Mouse (Mus musculus) midbrain, postnatal 0 days (tissue): Measurements from ENCODE around the gene Aplnr. TPM values are rescaled to one million over a fixed set of nuclear protein-coding genes. Genes with fewer than 3 reads are reported as not detected.

Experiments used
- ATAC-seq: fragments of 200-750 bp; cut with Nextera tagmentation; 2 replicates; pipeline ENCODE4 v1.8.0; 2017; ENCODE audit warnings: moderate number of reproducible peaks, mild to moderate bottlenecking, moderate TSS enrichment, moderate library complexity; ENCODE audit not compliant: low FRiP score
- DNase-seq: peaks from one replicate; pipeline ENCODE4 v3.0.0-alpha.2; 2015; ENCODE audit warnings: low spot score
- H3K27ac ChIP-seq: fragments of 300-500 bp; sonication (generic); 2 replicates; pipeline ENCODE4 v1.5.1; 2014; ENCODE audit warnings: low read depth, mild to moderate bottlenecking, low read length, mixed read lengths
- H3K27me3 ChIP-seq: fragments of 300-500 bp; sonication (generic); 2 replicates; pipeline ENCODE4 v1.6.1; 2014; ENCODE audit warnings: low read length, control low read depth, mixed read lengths; ENCODE audit not compliant: insufficient read depth
- H3K36me3 ChIP-seq: fragments of 300-500 bp; sonication (generic); 2 replicates; pipeline ENCODE4 v1.6.1; 2014; ENCODE audit warnings: low read length, control low read depth, mixed read lengths; ENCODE audit not compliant: insufficient read depth
- H3K4me1 ChIP-seq: fragments of 300-500 bp; sonication (generic); 2 replicates; pipeline ENCODE4 v1.6.1; 2014; ENCODE audit warnings: mild to moderate bottlenecking, control low read depth, antibody characterized with exemption, low read length, mixed read lengths; ENCODE audit not compliant: insufficient read depth
- H3K4me2 ChIP-seq: fragments of 300-500 bp; sonication (generic); 2 replicates; pipeline ENCODE4 v1.6.1; 2014; ENCODE audit warnings: low read depth, mild to moderate bottlenecking, low read length, mixed read lengths; ENCODE audit not compliant: poor library complexity, severe bottlenecking
- H3K4me3 ChIP-seq: fragments of 300-500 bp; sonication (generic); 2 replicates; pipeline ENCODE4 v1.5.1; 2014; ENCODE audit warnings: low read depth, mild to moderate bottlenecking, low read length, moderate library complexity
- H3K9ac ChIP-seq: fragments of 300-500 bp; sonication (generic); replicated peaks from 2 replicates; pipeline ENCODE4 v1.6.1; 2014; ENCODE audit warnings: mild to moderate bottlenecking, low read length, moderate library complexity, mixed read lengths; ENCODE audit not compliant: poor library complexity, severe bottlenecking
- H3K9me3 ChIP-seq: fragments of 300-500 bp; sonication (generic); 2 replicates; pipeline ENCODE4 v1.6.1; 2016; ENCODE audit warnings: low read length, control low read depth
- CTCF ChIP-seq: IDR thresholded peaks from 2 replicates; pipeline ENCODE4 v1.5.1; 2016; ENCODE audit warnings: antibody characterized with exemption, mild to moderate bottlenecking
- WGBS: fragments of 180-500 bp; shearing (Covaris S2); extraction: QIAGEN DNeasy Blood & Tissue Kit; methylation state at CpG from one replicate; pipeline ENCODE4 v1.1.7; 2014; 5-methylcytosine and 5-hydroxymethylcytosine counted together
- polyA plus RNA-seq: library from polyadenylated mRNA; unstranded; fragments of >200 nt; fragmentation: Nextera tagmentation; extraction: Ambion mirVana; gene quantifications from 2 replicates; pipeline ENCODE4 v1.2.1, GENCODE M21; 2015
- total RNA-seq: library from RNA; depleted of rRNA; stranded (reverse); fragments of >200 nt; gene quantifications from 2 replicates; pipeline ENCODE4 v1.2.3, GENCODE M21; 2014

Gene Aplnr
- total and polyA plus RNA-seq, 2 experiments from 2014 or later = 17.4 to 19.3 TPM

DNA sequence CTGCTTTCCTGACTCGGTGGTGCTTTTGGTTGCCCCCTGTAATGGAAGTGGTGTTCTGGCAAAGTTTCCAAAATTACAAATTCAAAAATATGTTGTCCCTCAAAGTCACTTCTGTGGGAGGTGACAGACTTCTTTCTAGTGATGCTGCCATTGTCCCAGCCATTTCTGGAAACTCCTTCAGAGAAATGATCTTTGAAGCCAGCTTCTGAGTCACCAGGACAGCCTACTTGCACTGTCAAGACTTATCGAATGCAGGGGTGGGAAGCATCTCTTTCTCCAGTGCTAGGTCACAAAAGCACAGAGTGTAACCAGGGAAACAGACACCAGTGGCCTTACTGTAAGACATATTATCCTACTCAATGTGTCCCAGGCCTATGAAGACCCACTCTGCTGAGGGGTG is 15.2 kb downstream of the Aplnr start:
- TF ChIP-seq CTCF = no peak
- no peak overlapping the region for H3K4me3 ChIP-seq
- H3K27me3 ChIP-seq = no peaks in the 10 kb centered on the region; the same call in 1 of the 2 replicates
- DNase-seq (no peak), ATAC-seq (no peak)
- H3K9me3 ChIP-seq = no peaks in the 10 kb centered on the region
- no peak overlapping the region for H3K27ac ChIP-seq
- WGBS = 88% methylated on average over 2 of the region's 2 CpGs
- H3K4me2 ChIP-seq = no peak overlapping the region
- no peaks in the 10 kb centered on the region for H3K4me1 ChIP-seq
- no peaks in the 10 kb centered on the region for H3K36me3 ChIP-seq
- no peak overlapping the region for H3K9ac ChIP-seq

DNA sequence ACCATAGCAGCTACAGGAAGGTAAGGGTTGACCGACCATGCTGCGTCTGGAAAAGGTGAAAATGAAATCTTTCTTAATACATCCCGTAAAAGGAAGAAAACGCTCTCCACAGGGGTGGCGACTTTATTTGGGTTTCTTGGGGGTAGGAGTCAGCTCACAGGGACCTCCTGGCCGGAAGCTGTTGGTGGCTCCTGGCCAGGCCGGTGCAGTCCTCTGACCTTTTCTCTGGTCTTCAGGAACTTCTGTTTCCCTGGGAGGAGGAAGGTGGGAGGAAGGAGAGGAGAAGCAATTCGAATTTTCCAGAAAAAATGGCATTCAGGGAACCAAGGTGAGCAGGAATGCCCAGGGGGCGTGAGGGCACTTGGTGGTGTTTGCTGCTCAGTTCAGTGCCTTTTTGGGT is 19.3 kb downstream of the Aplnr start:
- Histone ChIP-seq H3K9me3 (no peaks in the 10 kb centered on the region), H3K4me2 (no peak overlapping the region), H3K36me3 (no peaks in the 10 kb centered on the region), H3K9ac (no peak overlapping the region), H3K4me1 (no peaks in the 10 kb centered on the region), H3K27ac (no peak overlapping the region), H3K4me3 (no peak overlapping the region), H3K27me3 (no peaks in the 10 kb centered on the region)
- ATAC-seq (no peak), DNase-seq (no peak)
- TF ChIP-seq CTCF = no peak
- WGBS = 80% methylated on average over 9 of the region's 9 CpGs

DNA sequence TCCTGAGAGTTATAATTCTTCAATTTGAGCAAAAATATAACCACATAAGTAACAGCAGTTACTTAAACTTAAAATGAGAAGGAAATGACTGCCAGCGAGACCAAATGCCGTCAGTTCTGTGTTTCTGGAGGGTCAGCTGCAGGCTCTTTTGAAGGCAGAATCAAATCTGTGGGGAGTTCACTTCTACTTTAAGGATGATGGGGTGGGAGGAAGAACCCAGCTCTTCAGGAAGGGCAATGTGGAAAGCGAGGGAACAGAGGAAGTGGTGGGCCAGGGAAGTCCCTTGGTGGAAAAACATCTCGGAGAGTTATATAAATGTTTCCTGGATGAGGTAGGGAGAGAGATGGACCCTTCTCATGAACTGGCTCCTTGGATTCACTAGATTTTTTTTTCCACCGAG is 20.1 kb downstream of the Aplnr start:
- Histone ChIP-seq H3K9me3 (no peaks in the 10 kb centered on the region), H3K27me3 (no peaks in the 10 kb centered on the region), H3K27ac (no peak overlapping the region), H3K36me3 (no peaks in the 10 kb centered on the region), H3K4me1 (no peaks in the 10 kb centered on the region), H3K9ac (no peak overlapping the region), H3K4me3 (no peak overlapping the region), H3K4me2 (no peak overlapping the region)
- no peak for ATAC-seq
- no peak for TF ChIP-seq CTCF
- no peak for DNase-seq
- 85% methylated on average over 5 of the region's 5 CpGs for WGBS

DNA sequence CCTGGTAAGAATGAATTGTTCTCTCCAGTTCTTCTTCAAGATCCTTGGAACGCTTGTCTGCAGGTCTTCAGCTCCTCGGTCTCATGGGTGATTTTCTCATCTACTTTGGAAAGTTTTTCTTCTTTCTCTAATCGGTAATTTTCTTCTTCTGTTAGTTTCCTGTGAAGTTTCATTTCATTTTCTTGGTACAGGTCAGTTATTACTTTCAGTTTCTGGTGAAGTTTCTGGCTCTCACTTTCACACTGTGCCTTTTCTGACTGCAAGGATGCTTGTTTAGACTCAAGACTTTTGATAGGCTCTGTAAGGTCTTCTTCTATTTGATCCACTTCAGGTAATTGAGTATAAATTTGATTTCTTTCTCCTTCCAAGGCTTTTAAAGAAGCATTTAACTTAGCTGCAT is 21.4 kb downstream of the Aplnr start:
- Histone ChIP-seq H3K27ac (no peak overlapping the region), H3K4me3 (no peak overlapping the region), H3K4me1 (peaks cover 4% of the 10 kb centered on the region; the same call in 1 of the 2 replicates), H3K27me3 (no peaks in the 10 kb centered on the region), H3K9ac (no peak overlapping the region), H3K9me3 (no peaks in the 10 kb centered on the region), H3K36me3 (no peaks in the 10 kb centered on the region), H3K4me2 (no peak overlapping the region)
- no peak for ATAC-seq
- 92% methylated on average over 3 of the region's 3 CpGs for WGBS
- no peak for DNase-seq
- TF ChIP-seq CTCF = no peak

DNA sequence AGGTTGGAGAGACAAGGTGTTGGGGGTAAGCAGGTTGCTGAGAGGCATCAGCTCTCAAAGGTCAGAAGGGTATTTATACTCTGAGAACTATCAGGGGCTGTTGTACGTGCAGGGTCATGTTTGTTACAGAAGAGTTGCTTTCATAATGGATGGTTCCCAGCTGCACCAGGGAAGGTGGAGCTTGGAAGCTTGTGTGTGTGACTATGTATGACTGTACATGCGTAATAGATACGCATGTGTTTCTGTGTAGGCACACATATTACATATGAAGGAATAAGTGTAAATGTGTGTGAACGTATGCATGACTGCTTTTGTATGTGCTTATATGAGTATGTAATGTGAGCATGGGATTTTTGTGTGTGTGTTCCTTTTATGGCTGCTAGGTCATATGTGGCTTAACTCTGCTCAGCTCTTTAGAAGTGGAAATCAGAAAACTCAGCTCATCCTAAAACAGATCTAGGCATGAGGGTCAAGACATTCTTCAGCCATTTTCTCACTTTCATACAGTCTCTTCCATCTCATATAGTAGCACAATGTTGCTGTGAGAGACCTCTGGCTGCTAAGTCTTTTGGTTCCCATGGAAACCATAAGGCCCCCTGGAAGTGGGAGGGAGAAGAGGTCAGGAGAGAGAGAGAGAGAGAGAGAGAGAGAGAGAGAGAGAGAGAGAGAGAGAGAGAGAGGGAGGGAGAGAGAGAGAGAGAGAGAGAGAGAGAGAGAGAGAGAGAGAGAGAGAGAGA is 25.0 kb downstream of the Aplnr start:
- Histone ChIP-seq H3K9me3 (no peaks in the 10 kb centered on the region), H3K27ac (no peak overlapping the region), H3K27me3 (no peaks in the 10 kb centered on the region), H3K4me2 (no peak overlapping the region), H3K9ac (no peak overlapping the region), H3K4me1 (peaks cover 4% of the 10 kb centered on the region; the same call in 1 of the 2 replicates), H3K36me3 (no peaks in the 10 kb centered on the region), H3K4me3 (no peak overlapping the region)
- peak; percentile 24 for DNase-seq
- WGBS = 77% methylated on average over 4 of the region's 4 CpGs
- ATAC-seq = peak; percentile 84
- no peak for TF ChIP-seq CTCF

DNA sequence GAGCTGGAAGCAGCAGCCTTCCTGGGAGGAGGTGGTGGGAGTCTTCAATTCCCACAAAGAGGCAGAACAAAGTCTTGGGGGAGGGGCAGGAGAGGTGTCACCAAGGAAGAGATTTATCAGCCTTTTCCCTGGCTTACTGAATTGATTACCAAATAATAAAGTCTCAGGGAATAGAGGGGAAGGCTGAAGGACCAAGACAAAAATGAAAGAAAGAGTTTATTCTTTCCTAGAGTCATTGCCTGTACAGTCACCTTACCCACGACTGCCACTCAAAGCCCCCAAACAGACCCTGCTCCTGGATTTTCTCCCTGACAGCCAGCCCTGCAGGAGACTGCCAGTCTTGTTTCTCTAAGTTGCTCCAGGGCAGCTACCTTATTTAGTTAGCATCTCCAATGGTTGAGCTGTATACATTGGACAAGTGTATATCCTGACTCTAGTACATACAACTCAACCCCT is 25.6 kb downstream of the Aplnr start:
- H3K9me3 ChIP-seq = no peaks in the 10 kb centered on the region
- TF ChIP-seq CTCF = no peak
- peak overlapping the region; percentile 32; the same call in 1 of the 2 replicates for H3K27ac ChIP-seq
- no peak overlapping the region for H3K9ac ChIP-seq
- no peaks in the 10 kb centered on the region for H3K27me3 ChIP-seq
- WGBS = 18% methylated on average over 1 of the region's 1 CpGs
- H3K4me2 ChIP-seq = no peak overlapping the region
- H3K36me3 ChIP-seq = no peaks in the 10 kb centered on the region
- H3K4me3 ChIP-seq = no peak overlapping the region
- DNase-seq (peak; percentile 17), ATAC-seq (peak; percentile 75)
- H3K4me1 ChIP-seq = peaks cover 4% of the 10 kb centered on the region; the same call in 1 of the 2 replicates
